Mouse (Mus musculus) ES-Bruce4 (cell line): ENCODE data around the gene Abcc4. TPM values are rescaled to one million over a fixed set of nuclear protein-coding genes. Genes with fewer than 3 reads are reported as not detected.

Source experiments
- H3K27ac ChIP-seq: 2 replicates; pipeline ENCODE4 v1.5.1; 2012; ENCODE audit warnings: low read length, inconsistent platforms; ENCODE audit not compliant: insufficient read depth
- H3K27me3 ChIP-seq: 2 replicates; pipeline ENCODE4 v1.6.1; 2012; ENCODE audit warnings: mild to moderate bottlenecking, low read length, inconsistent platforms; ENCODE audit not compliant: control insufficient read depth, poor library complexity, insufficient read depth, severe bottlenecking
- H3K36me3 ChIP-seq: 2 replicates; pipeline ENCODE4 v1.6.1; 2012; ENCODE audit warnings: inconsistent platforms, mild to moderate bottlenecking, low read length, moderate library complexity; ENCODE audit not compliant: control insufficient read depth, poor library complexity, insufficient read depth, severe bottlenecking
- H3K4me1 ChIP-seq: one replicate; pipeline ENCODE4 v1.8.1; 2011; ENCODE audit warnings: low read length; ENCODE audit not compliant: control insufficient read depth, insufficient read depth
- H3K4me3 ChIP-seq: 2 replicates; pipeline ENCODE4 v1.5.1; 2011; ENCODE audit warnings: low read depth, mild to moderate bottlenecking, low read length
- H3K9ac ChIP-seq: 2 replicates; pipeline ENCODE4 v1.6.1; 2012; ENCODE audit warnings: low read depth, mild to moderate bottlenecking, inconsistent platforms; ENCODE audit not compliant: poor library complexity, severe bottlenecking
- H3K9me3 ChIP-seq: replicated peaks from 2 replicates; pipeline ENCODE4 v1.6.1; 2012; ENCODE audit warnings: mild to moderate bottlenecking, low read length, inconsistent platforms; ENCODE audit not compliant: control insufficient read depth, poor library complexity, insufficient read depth, severe bottlenecking
- CTCF ChIP-seq: IDR thresholded peaks from one replicate; pipeline ENCODE4 v1.8.1; 2011; ENCODE audit warnings: low read depth, low read length
- EP300 ChIP-seq: IDR thresholded peaks from 2 replicates; pipeline ENCODE4 v1.6.1; 2011; ENCODE audit warnings: low read depth, low read length; ENCODE audit not compliant: insufficient read depth
- POLR2A ChIP-seq: IDR thresholded peaks from one replicate; pipeline ENCODE4 v1.8.1; 2011; ENCODE audit warnings: low read length; ENCODE audit not compliant: insufficient read depth
- polyA plus RNA-seq: library from polyadenylated mRNA; stranded (reverse); fragments of >200 nt; gene quantifications from 2 replicates; pipeline ENCODE4 v1.2.4, GENCODE M21; 2011; ENCODE audit warnings: low read depth; ENCODE audit not compliant: missing spikeins, insufficient read depth, insufficient read length

Gene Abcc4
- polyA plus RNA-seq, 1 experiment, result 32.2 TPM

DNA sequence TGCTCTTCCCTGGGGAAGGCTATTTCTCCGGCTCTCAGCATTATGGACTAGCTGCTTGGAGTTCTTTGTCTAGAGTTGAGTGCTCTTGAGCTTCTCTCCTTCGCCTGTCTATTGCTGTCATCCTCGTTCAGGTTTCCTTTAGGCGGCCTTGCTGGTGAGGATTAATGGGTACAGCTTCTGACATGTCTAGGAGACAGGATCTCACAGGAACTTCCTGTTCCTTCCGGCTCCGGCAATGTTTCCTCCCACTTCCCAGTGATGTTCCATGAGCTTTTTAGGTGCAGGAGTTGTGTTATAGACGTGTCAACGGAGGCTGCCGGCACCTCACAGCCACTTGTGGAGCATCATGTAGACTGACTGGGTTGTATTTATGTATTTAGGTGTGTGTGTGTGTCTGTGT is 99.5 kb downstream of the Abcc4 start:
- peaks cover 25% of the 10 kb centered on the region for H3K36me3 ChIP-seq
- TF ChIP-seq POLR2A (no peak), EP300 (no peak)

DNA sequence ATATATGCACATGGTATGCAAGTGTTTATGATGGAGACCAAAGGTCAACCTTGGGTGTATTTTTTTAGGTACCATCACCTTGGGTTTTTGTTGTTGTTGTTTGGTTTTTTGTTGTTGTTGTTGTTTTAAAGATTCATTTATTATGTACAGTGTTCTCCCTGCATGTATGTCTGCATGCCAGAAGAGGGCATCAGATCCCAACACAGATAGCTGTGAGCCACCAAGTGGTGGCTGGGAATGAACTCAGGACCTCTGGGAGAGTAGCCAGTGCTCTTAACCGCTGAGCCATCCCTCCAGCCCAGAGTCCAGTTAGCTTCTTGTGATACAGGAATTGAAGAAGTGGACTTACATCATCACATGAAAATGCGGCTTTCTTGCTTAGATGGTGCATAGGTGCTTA is 101.1 kb downstream of the Abcc4 start:
- Histone ChIP-seq H3K9ac (no peak overlapping the region), H3K27ac (no peak overlapping the region), H3K36me3 (peaks cover 18% of the 10 kb centered on the region), H3K27me3 (no peaks in the 10 kb centered on the region), H3K9me3 (no peaks in the 10 kb centered on the region), H3K4me3 (no peak overlapping the region), H3K4me1 (no peaks in the 10 kb centered on the region)
- TF ChIP-seq EP300 (no peak), CTCF (no peak), POLR2A (no peak)

More for the DNA sequence above, 99.5 kb downstream of the Abcc4 start:
- Histone ChIP-seq H3K4me1 (no peaks in the 10 kb centered on the region), H3K4me3 (no peak overlapping the region), H3K9ac (no peak overlapping the region), H3K27ac (no peak overlapping the region), H3K27me3 (no peaks in the 10 kb centered on the region), H3K9me3 (no peaks in the 10 kb centered on the region)

DNA sequence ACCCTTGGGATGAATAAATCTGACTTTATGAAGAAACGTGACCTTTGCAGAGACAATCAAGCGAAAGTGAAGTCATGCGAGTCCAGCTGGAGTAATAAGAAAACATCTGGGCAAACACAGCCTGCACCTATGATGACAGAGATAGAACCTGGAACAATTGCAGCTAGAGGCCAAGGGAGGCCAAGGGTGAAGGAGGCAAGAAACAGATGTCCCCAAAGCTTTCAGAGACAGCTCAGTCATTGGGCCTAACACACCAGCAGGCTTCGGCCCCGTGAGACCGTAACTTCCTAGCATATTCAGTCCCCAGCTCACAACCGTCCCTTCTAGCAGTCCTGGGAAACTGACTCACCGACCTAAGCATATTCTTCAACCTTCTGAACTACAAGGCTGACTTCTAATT is 104.0 kb downstream of the Abcc4 start:
- no peak overlapping the region for H3K27ac ChIP-seq
- no peak overlapping the region for H3K9ac ChIP-seq
- peaks cover 36% of the 10 kb centered on the region for H3K36me3 ChIP-seq
- TF ChIP-seq CTCF, result no peak
- TF ChIP-seq EP300, result no peak
- no peaks in the 10 kb centered on the region for H3K4me1 ChIP-seq
- no peaks in the 10 kb centered on the region for H3K27me3 ChIP-seq
- no peaks in the 10 kb centered on the region for H3K9me3 ChIP-seq
- H3K4me3 ChIP-seq, result no peak overlapping the region

DNA sequence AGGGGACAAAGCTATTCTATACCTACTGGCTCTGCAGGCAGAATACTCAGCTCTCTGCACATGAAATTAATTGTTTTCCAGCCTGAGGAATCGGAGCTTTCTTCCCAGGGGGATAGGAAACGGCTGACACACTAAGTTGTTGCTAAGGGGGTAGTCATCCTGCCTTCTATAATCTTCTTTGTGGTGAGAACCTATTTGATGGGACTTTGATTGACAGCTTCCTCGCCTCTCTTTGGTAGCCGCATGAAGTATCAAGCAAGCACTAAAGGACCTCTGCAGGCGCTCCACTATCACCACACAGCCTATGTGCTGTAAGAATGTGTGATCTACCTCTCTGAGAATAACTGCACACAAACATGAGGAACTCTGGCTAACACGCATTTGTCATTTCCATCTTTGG is 105.3 kb downstream of the Abcc4 start:
- Histone ChIP-seq H3K4me1 (no peaks in the 10 kb centered on the region), H3K9ac (no peak overlapping the region), H3K4me3 (no peak overlapping the region), H3K27ac (no peak overlapping the region), H3K27me3 (no peaks in the 10 kb centered on the region), H3K9me3 (no peaks in the 10 kb centered on the region), H3K36me3 (peaks cover 44% of the 10 kb centered on the region)
- TF ChIP-seq CTCF (no peak), POLR2A (no peak), EP300 (no peak)

DNA sequence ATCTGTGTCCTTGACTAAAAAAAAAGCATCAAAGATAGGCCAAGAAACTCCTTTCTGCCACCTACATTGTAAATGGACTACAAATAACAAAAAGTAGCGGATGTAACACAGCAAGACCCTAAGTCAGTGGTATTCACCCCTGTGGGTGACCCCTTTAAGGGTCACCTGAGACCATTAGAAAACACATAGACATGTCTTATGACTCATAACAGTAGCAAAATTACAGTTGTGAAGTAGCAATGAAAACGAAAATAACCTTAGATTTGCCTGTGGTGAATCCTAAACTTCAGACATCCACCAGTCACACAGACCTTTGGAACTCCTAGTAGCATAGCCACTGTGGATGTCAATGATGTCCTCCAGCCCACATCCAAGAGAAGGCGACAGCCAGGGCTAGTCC is 107.3 kb downstream of the Abcc4 start:
- Histone ChIP-seq H3K4me3 (no peak overlapping the region), H3K4me1 (no peaks in the 10 kb centered on the region), H3K27me3 (no peaks in the 10 kb centered on the region), H3K9me3 (no peaks in the 10 kb centered on the region), H3K27ac (no peak overlapping the region), H3K9ac (no peak overlapping the region), H3K36me3 (peaks cover 57% of the 10 kb centered on the region)
- TF ChIP-seq CTCF, result no peak
- TF ChIP-seq EP300, result no peak
- no peak for TF ChIP-seq POLR2A

DNA sequence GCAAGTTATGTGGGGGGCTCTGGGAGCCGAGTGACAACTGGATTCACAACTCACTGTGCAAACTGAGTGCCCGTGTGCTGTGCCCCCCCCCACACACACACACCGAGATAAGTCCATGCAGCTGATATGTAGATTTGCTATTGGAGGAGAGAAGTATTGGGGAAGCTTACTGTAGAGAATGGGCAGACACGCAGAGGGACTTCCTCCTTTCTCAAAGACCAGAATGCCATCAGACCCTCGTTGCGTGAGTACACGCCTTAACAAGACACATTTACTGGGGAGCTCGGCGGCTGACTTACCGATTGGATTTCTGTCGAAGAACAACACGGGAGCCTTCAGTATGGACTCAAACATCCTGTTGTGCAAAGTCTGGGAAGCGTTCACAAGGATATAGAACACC is 111.6 kb downstream of the Abcc4 start:
- TF ChIP-seq EP300 (no peak), POLR2A (no peak), CTCF (no peak)
- no peaks in the 10 kb centered on the region for H3K9me3 ChIP-seq
- peaks cover 63% of the 10 kb centered on the region for H3K36me3 ChIP-seq

More for the DNA sequence above, 111.6 kb downstream of the Abcc4 start:
- no peaks in the 10 kb centered on the region for H3K4me1 ChIP-seq
- no peaks in the 10 kb centered on the region for H3K27me3 ChIP-seq
- H3K4me3 ChIP-seq, result no peak overlapping the region
- no peak overlapping the region for H3K27ac ChIP-seq
- no peak overlapping the region for H3K9ac ChIP-seq
